Mouse (Mus musculus) duodenum, adult 2 months (tissue): ENCODE measurements around the gene Mosmo. TPM values are rescaled to one million over a fixed set of nuclear protein-coding genes. Genes with fewer than 3 reads are reported as not detected.

Experiments used
- polyA plus RNA-seq: library from polyadenylated mRNA; depleted of rRNA; stranded (reverse); fragments of >200 nt; gene quantifications from 2 replicates; pipeline ENCODE4 v1.2.3, GENCODE M21; 2012; ENCODE audit warnings: low replicate concordance; rRNA removed

The Mosmo gene
- 4.4 and 9.1 TPM in 2 replicates for polyA plus RNA-seq

GRCm38 (mm10) chr7:120677001-120677643, at the start of gene Mosmo:
Gene Mosmo, plus strand, starts transcription at chr7:120677618.

GRCm38 (mm10) chr7:120634711-120635361, 42.6 kb upstream of the Mosmo start, which contains the start of gene Uqcrc2:
Gene Uqcrc2, plus strand, starts transcription at chr7:120635176.

GRCm38 (mm10) chr7:120670153-120670875, 7.1 kb upstream of the Mosmo start, which contains the start of gene Pdzd9:
Gene Pdzd9, minus strand, starts transcription at chr7:120670343.

GRCm38 (mm10) chr7:120739018-120739417, 61.6 kb downstream of the Mosmo start, which contains the start of gene Vwa3a:
Gene Vwa3a, plus strand, starts transcription at chr7:120739318.

Other genes starting within 250 kb of the Mosmo start
- gene Uqcrc2, start 42.4 kb upstream of the Mosmo start, polyA plus RNA-seq = 42.8 TPM in 2 replicates
- not detected in 2 replicates for gene Pdzd9, start 7.3 kb upstream of the Mosmo start, polyA plus RNA-seq
- not detected in 2 replicates for gene Vwa3a, start 61.7 kb downstream of the Mosmo start, polyA plus RNA-seq
- not detected in 2 replicates for gene Gm5737, start 134.7 kb downstream of the Mosmo start, polyA plus RNA-seq
- 6.8 and 7.6 TPM in 2 replicates for gene Eef2k, start 165.2 kb downstream of the Mosmo start, polyA plus RNA-seq
- 9.0 and 11.5 TPM in 2 replicates for gene Polr3e, start 240.1 kb downstream of the Mosmo start, polyA plus RNA-seq